Mouse (Mus musculus) hindbrain, embryonic 11.5 days (tissue): ENCODE measurements at regions not wholly inside any gene's neighbourhood (a gene's known extent, or its start where the extent isn't known, plus 50 kb on each side); places are given as distances from the start of the nearest gene placed in this dataset.

Experiments
- ATAC-seq: fragments of 200-750 bp; cut with Nextera tagmentation; 2 replicates; pipeline ENCODE4 v1.8.0; 2017; ENCODE audit warnings: mild to moderate bottlenecking, moderate TSS enrichment, moderate library complexity; ENCODE audit not compliant: low FRiP score
- DNase-seq: peaks from one replicate; pipeline ENCODE4 v3.0.0-alpha.2; 2015; ENCODE audit warnings: low spot score
- H3K27ac ChIP-seq: fragments of 300-500 bp; sonication (generic); 2 replicates; pipeline ENCODE4 v1.5.1; 2014; ENCODE audit warnings: mild to moderate bottlenecking, low read depth, low read length
- H3K27me3 ChIP-seq: fragments of 300-500 bp; sonication (generic); 2 replicates; pipeline ENCODE4 v1.6.1; 2014; ENCODE audit warnings: mild to moderate bottlenecking, low read length, moderate library complexity, mixed read lengths; ENCODE audit not compliant: control insufficient read depth, insufficient read depth
- H3K36me3 ChIP-seq: fragments of 300-500 bp; sonication (generic); 2 replicates; pipeline ENCODE4 v1.6.1; 2014; ENCODE audit warnings: mild to moderate bottlenecking, low read length, moderate library complexity, mixed read lengths; ENCODE audit not compliant: control insufficient read depth, insufficient read depth
- H3K4me1 ChIP-seq: fragments of 300-500 bp; sonication (generic); replicated peaks from 2 replicates; pipeline ENCODE4 v1.6.1; 2014; ENCODE audit warnings: low read length, mixed read lengths; ENCODE audit not compliant: control insufficient read depth, insufficient read depth
- H3K4me2 ChIP-seq: fragments of 300-500 bp; sonication (generic); replicated peaks from 2 replicates; pipeline ENCODE4 v1.6.1; 2014; ENCODE audit warnings: mild to moderate bottlenecking, low read depth, low read length
- H3K4me3 ChIP-seq: fragments of 300-500 bp; sonication (generic); 2 replicates; pipeline ENCODE4 v1.5.1; 2014; ENCODE audit warnings: low read depth, low read length
- H3K9ac ChIP-seq: fragments of 300-500 bp; sonication (generic); 2 replicates; pipeline ENCODE4 v1.6.1; 2014; ENCODE audit warnings: low read depth, low read length
- H3K9me3 ChIP-seq: fragments of 300-500 bp; sonication (generic); 2 replicates; pipeline ENCODE4 v1.6.1; 2016; ENCODE audit warnings: low read length; ENCODE audit not compliant: control insufficient read depth
- WGBS: fragments of 180-500 bp; shearing (Covaris S2); extraction: QIAGEN DNeasy Blood & Tissue Kit; methylation state at CpG from one replicate; pipeline ENCODE4 v1.1.7; 2014; 5-methylcytosine and 5-hydroxymethylcytosine counted together

DNA sequence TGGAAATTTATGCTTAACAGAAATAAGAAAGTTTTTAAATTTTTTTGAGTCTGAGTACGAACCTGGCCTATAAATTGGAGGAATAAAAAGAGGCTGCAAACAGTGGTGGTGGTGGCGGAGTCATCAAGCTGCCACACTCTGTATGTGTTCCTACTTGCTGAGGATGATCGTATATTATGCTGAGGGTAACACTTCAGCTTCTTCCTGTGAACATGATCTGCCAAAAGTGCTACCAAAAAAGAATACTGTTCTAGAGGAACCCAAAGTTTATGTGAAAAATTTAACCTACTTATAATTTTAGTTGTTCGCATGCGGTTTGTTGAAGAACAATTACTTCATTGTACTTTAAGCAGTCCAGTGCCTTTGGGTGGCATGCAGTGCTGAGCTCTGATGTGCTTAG is 1245.5 kb downstream of the 9330182O14Rik start:
- WGBS: 95% methylated on average over 5 of the region's 5 CpGs

DNA sequence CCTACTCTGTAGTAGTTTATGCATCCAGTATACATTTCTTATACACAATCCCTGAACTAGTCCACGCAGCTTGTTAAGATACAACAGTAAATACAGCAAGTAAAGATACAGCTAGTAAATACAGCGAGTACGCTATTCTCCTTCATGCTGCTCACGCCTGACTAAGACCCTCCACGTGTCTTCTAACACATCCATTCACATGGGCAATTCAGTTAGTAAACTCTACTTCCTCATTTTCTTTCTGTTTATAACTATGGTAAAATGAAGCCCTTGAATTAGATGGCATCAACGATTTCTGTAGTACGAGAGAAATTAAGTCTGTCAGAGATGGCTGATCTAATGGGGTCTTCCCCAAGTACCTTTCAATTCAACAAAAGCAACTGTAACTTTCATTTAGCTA is 1246.3 kb downstream of the 9330182O14Rik start:
- no peaks in the 10 kb centered on the region for H3K4me1 ChIP-seq
- ATAC-seq (no peak), DNase-seq (no peak)
- WGBS: 95% methylated on average over 7 of the region's 7 CpGs
- H3K9me3 ChIP-seq: no peaks in the 10 kb centered on the region
- H3K27me3 ChIP-seq: no peaks in the 10 kb centered on the region
- H3K27ac ChIP-seq: no peak overlapping the region
- no peak overlapping the region for H3K9ac ChIP-seq
- H3K4me3 ChIP-seq: no peak overlapping the region
- H3K4me2 ChIP-seq: no peak overlapping the region
- H3K36me3 ChIP-seq: no peaks in the 10 kb centered on the region

More for the DNA sequence above, 1245.5 kb downstream of the 9330182O14Rik start:
- no peaks in the 10 kb centered on the region for H3K36me3 ChIP-seq
- no peaks in the 10 kb centered on the region for H3K4me1 ChIP-seq
- H3K9ac ChIP-seq: no peak overlapping the region
- H3K4me2 ChIP-seq: no peak overlapping the region
- H3K9me3 ChIP-seq: no peaks in the 10 kb centered on the region
- no peak overlapping the region for H3K4me3 ChIP-seq
- ATAC-seq (no peak), DNase-seq (no peak)
- no peak overlapping the region for H3K27ac ChIP-seq
- H3K27me3 ChIP-seq: no peaks in the 10 kb centered on the region

DNA sequence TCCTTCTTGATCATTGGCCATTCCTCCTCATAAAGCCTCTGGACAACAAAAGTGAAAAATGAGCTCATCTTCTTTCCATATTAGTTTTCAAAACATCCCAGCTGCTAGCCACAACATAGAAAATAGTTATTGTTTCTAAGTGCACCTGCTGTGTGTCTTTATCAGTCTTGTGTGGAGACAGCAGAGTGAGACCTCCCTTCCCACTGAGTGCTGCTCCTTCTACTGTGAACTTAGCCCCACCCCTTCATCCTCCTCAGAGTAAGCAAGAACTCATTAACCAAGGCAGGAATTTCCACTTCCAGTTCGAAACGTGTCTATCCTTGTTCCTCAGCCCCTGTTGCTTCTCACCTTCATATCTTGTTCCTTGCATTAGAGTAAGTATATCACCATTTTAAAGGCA is 1256.5 kb downstream of the 9330182O14Rik start:
- 28% methylated on average over 2 of the region's 2 CpGs for WGBS
- H3K9me3 ChIP-seq: no peaks in the 10 kb centered on the region

More for the DNA sequence above, 1256.5 kb downstream of the 9330182O14Rik start:
- Histone ChIP-seq H3K9ac (no peak overlapping the region), H3K27me3 (no peaks in the 10 kb centered on the region), H3K4me2 (no peak overlapping the region), H3K27ac (no peak overlapping the region), H3K4me1 (no peaks in the 10 kb centered on the region), H3K36me3 (no peaks in the 10 kb centered on the region), H3K4me3 (no peak overlapping the region)
- ATAC-seq (no peak), DNase-seq (no peak)
